Mouse (Mus musculus): ENCODE measurements at regions not wholly inside any gene's neighbourhood (a gene's known extent, or its start where the extent isn't known, plus 50 kb on each side); places are given as distances from the start of the nearest gene placed in this dataset.

GRCm38 (mm10) chr4:58722772-58723171 lies 64.7 kb downstream of the Olfr267 start:
- no peak for TF ChIP-seq CTCF (IDR thresholded peaks at IDR 0.05)
- TF ChIP-seq EP300 (IDR thresholded peaks at IDR 0.05): no peak

All from lung, postnatal 0 days (tissue).